Mouse (Mus musculus) fibroblast of lung, adult 2 months (primary cell): ENCODE data around the gene Terb1.

Source experiments
- DNase-seq: peaks from one replicate; pipeline ENCODE4 v3.0.0-alpha.2; 2011; ENCODE audit warnings: low read depth

Gene Terb1

DNA sequence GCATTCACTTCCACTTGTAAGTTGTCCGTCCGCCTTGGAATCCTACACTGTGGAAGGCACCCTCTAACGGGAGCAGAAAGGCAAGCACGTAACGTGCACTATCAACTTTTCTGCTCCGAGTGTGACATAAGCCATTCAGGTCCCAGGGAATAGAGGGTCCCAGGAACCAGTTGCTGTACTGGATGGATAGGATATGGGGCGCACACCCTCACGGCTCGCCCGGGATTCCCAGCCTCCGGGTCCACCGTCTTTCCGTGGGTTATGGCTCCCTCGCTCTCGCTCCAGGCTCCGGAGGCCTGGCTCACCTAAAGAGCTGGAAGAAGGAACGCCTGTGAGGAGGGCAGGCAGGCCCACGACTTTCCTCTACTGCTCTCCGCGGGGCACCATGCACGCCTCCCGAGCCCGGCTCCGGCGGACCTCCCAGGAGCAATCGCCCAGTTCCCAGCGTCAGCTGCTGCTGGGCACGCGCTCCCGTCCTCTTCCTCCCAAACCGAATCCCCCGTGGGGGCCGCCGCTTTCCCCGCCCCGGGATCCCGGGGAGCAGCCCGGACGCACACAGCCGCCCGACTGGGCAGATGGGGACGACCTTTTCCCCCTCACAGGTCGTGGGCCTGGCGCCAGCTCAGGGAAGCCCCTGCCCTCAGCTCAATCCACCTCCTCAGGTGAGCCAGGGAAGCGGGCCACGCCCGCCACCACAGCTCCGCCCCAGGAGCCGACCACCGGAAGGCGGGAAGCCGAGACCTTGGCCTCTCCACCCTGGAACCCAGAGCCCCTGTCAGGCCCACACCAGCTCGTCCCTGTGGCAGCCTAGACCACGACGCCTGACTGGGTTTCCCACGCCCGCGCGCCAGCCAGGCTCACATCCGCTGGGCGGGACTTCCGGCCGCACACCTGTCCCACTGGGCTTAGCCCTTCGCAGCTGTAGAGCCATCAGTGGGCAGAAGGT lies at the start of gene Terb1:
Terb1 (minus strand) TSS at position 850 of the 946 bp plus-strand sequence.
- no peak for DNase-seq

DNA sequence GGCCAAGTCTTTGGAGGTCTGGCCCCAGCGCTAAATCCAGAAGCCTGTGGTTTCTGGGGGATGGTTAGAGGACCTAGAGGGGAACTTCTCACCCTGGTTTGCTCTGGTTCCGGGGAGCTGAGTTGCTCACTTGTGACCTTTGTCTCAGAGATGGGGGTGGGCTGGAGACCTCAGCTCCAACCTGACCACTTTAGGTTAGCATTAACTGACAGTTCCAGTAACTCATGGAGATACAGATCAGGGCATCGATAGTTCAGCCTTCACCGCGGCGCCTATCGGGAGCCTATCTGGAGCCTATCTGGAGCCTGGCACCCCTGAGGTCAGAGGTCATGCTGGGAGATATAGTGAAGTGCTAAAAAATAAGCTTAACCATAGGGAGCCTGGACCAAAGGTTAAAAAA lies 47.5 kb upstream of the Terb1 start:
- no peak for DNase-seq

DNA sequence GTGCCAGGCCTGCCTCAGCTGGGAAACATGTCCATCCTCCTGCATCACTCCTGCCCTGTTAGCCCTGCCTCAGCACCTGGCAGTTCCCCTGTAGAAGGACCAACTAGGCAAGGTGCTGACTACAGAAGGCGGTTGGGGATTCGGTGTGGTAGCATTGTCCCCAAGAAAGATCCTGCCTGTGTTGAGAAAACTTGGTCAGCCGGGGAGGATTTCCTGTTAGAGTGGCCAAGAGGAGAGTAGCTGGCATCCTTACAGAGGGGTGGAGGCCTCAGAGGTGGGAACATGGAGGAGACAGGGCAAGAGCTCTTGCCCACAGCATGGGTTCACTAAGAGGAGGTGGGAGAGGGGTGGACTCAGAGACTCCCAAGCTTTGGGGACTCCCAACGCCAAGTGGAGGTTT lies 45.5 kb upstream of the Terb1 start:
- DNase-seq, result no peak

DNA sequence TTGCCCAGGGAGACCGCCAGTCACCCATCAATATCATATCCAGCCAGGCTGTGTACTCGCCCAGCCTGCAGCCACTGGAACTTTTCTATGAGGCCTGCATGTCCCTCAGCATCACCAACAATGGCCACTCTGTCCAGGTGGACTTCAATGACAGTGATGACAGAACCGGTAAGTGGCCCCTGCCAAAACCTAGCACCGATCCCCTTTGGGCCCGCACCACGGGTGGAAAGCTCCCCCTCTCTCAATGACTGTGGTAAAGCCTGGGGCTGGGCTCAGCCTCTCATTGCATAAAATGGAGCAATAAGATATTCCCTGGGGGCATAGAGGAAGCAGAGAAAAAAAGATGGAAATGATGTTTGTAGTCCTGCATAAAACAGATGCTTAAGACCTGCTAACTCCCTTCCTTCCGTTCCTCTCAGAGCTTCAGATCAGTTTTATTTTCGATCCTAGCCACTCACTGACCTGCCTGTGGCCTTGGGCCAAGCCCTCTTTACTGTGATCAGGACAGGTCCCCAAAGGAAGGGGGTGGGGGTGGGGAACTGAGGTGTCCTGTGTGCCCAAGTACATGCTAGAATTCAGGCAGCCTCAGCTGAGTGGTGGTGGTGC lies 33.8 kb upstream of the Terb1 start:
- no peak for DNase-seq

DNA sequence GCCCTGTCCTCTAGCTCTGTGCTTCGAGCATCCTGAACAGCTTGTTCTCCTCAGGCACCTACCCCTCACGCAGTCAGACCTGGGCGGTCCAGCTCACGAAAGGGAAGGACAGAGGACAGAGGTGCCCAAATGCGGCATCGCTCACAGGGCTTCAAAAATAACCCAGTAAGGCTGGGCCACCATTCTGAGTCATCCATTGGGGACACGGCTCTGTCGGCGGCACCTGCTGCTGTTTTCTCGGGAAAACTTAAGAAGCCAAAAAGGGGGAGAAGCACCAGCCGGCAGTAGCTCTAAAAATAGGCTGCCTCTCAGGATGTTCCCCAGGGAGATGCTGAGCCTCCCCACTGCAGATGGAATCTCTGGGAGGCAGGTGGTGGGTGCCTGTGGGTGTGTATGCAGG lies 32.5 kb upstream of the Terb1 start:
- no peak for DNase-seq

DNA sequence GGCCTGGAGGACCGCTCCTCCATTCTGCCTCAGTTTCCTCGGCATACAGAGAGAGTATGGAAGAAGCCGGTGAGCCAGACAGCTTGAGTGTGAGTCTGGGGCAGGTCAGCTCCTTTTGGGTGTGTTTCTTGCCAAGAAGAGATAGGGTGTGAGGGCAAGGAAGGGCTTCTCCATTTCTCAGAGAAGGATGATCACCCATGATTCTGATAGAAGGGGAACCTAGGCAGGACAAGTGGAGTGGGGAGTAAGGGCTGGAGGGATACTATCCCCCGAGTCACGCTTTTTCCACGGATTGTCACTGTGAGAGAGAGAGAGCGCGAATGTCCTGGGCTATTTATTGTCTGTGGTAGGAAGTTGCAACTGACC lies 31.8 kb upstream of the Terb1 start:
- DNase-seq, result no peak

DNA sequence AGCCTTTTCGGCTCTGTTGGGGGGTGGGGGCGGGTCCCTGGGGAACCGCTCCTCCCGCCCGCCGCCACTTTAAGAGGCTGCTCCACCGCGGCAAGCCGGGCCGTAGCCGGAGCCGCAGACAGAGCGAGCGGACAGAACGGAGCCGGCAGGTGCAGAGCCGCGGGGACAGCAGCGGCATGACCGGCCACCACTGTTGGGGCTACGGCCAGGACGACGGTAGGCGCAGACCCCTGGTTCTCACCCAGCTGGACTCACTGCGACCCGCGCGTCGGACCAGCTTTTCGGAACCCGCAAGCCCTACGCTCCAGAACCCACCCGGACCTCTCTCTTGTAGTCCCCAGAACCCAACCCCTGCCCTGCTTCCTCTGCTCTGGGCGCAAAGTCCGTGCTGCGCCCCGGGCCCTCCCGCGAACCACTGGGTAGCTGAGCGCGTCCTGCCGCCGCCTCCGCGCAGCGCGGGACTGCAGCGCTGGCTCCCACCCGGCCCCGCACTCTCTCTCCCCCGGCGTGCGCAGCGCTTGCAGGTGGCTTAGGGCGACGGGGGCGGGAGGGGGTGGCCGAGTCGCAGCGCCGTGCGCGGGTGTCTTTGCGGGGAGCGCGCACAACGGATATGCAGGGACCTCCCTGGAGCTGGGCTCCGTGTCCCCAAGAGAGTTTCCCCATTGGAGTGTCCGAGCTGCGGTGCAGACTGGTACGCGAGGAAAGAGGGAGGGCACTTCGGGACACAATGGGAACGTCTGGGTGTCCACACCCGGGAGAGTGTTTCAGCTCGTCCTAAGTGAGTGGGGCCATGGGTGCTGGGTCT lies 31.2 kb upstream of the Terb1 start:
- DNase-seq, result no peak

DNA sequence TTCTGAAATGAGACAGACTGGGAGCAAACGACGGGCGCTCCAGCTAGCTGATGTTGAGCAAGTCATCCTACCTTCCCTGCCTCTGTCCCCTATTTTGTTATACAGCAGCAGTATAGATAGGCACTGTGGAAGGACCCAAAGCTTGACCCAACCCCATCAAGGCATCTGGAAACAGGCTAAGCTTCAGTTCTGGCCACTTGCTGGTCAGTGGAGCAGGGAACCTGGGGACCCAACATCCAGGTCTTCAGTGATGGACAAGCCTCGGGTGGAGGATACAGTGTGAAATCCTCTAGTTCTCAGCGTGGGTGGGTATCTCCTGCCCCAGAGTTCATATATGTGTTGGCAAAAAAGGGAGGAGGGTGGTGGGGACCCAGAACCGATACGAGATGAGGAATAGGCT lies 30.5 kb upstream of the Terb1 start:
- DNase-seq, result no peak

DNA sequence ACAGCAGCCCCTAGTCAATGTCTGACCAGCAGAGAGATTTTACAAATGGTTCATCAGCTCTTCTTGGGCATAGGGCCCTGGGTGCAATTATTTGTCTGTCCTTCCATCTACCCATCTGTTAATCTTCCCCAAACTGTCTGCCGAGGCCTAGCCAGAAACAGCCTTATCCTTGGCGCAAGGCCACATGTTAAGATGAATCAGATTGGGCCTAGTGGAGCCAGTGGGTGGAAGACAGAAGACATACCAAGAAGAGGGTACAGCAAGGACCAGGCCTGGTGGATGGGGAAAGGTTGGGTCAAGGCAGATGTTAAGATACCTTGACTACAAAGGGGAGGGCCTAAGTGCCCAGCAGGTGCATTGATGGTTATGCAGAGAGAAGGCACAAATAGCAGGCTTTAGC lies 29.9 kb upstream of the Terb1 start:
- DNase-seq, result no peak

DNA sequence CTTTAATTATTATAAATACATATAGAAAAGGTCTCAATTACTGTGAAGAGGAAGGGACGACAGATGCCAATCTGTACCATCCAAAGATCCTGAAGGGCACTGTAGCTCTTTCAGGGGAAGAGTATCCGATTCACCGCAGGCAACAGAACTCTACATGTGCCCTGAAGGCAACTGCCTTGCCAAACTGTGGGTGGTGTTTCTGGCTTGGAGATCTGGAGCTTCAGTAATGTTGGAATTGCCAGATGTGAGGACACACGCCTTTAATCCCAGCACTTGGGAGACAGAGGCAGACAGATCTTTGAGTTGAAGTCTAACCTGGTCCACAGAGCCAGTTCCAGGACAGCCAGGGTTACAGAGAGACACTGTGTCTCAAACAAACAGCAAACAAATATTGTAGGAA lies 29.2 kb upstream of the Terb1 start:
- DNase-seq, result no peak

DNA sequence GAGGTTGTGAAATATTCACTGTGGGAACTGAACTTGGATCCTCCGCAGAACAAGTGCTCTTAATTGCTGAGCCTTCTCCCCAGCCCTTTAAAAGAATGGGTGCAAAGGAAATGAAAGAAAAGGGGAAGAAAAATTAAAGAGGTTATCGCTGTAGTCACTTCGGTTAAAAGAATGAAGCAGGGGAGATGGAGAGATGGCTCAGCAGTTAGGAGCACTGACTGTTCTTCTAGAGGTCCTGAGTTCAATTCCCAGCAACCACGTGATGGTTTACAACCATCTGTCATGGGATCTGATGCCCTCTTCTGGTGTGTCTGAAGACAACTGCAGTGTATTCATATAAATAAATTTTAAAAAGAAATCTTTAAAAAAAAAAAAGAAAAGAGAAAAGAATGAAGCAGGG lies 26.3 kb upstream of the Terb1 start:
- DNase-seq, result no peak

DNA sequence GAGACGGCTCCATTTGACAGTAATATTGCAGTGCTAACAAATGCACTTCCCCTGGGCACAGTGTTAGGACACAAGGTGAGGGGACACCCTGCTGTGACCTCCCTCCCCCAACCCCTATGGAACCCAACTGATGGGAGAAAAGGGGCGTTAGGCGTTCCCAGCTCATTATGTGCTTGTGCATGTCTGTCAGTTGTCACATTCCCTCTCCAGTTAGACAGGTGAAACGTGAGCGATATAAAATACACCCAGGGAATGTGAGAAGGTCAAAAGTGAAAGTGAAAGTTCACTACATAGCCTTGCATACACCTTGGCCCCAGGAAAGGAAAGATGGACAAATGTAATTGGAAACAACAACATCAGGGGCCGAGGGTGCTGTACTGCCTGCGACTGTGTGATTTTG lies 25.7 kb upstream of the Terb1 start:
- no peak for DNase-seq

DNA sequence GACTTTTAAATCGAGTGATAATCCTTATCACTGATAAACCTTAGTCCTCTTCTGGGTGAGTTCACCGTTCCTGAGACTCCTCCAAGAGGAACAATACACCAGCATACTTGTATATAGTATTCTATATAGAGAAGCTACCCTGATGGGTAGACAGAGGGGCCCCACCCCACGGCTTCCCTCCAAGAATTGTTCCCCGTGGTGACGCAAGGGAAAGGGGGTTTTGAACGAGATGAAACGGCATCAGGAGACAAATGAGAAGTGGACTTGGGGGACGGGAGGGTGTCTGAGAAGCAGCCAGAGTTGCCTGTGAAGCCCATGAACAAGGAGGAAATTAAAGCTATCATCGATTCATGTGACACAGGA lies 25.1 kb upstream of the Terb1 start:
- DNase-seq, result no peak

DNA sequence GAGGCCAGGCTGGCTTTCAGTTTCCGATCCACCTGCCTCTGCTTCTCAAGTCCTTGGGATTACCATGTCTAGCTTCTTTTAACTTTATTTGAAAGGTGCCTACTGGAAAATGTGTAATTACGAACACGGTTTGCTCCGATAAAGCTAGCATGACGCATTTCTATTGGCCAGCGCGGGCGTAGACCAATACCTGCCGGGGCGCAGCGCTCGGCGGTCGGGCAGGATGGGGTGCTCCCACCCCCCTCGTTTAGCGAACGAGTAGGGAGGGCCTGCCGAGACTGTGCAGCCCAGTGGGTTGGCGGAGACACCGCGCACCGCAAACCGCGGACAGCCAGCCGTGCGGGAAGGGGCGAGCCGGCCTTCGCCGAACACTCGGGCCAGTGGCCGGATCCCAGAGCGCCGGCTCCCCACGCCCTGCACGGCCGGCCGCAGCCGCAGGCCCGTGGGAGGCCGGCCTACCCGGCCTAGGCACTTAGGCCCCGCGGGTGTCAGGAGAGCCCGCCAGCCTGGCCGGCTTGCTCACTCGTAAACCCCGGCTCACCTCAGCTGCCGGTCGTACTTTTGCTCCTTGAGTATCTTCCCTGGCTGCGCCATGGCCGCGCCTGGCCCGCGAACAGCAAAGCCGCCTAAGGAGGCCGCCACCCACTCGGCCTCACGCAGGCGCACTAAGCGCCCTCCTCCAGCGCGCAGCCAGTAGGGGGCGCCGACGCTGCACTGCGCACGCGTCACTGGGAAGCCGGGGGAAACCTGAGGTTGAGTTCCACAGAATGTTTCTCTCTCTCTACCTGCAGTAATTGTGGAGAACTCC lies 24.5 kb upstream of the Terb1 start, which contains the start of the genes Nae1 and Car7:
Nae1 (minus strand) TSS at position 667 of the 808 bp plus-strand sequence.
Car7 (plus strand) TSS at position 719 of the 808 bp plus-strand sequence.
- peak; percentile 73 for DNase-seq

DNA sequence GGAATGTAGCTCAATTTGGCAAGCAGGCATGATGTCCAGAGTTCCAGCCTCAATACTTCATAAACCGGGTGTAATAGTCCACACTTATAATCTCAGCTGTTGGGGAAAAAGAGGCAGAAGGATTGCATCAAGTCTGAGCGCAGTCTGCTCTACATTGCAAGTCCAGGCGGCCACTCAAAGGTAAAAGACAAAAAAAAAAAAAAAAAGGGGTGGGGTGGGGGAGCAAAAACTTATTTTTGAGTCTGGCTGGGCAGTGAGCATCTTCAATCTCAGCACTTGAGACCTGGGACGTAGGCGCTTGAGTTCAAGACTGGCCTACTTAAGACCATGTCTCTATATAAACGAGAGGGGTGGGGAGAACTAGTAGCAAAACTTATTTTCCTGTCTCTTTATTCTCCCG lies 23.8 kb upstream of the Terb1 start:
- DNase-seq, result no peak

DNA sequence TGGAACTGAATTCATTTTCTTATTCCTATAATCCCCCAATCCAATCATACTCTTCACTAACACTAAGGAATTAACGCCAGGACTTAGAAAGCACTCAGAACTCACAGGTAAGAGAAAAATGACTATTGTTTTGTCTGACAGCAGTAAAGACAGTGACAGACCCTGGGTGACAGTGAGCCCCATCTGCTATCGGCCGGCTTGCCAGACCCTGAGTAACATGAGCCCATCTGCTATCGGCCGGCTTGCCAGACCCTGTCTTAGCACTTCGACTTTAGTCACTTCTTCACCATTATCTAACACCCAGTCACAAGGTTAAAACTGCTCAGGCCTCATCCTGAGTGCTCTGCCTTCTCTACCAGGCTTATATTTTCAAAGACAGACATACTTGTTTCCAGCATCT lies 20.0 kb upstream of the Terb1 start:
- DNase-seq, result no peak

DNA sequence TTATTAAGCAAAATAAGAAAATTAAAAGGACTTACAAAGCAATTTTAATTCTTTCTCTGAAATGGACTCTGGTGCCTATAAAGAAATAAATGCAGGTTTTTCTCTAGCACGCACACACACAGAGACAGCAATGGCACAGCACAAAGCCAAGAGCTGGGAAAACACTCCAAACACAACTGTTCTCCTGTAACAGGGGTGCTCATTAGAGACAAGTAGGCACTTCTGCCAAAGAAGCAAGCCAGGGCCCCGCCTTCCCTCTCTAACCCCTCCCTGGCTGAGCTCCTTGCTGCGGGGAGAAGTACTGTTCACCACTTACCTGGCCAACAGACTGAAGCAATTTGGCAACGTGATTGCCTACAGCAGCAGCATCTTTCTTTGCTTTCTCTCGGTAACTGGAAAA lies 8.2 kb upstream of the Terb1 start:
- no peak for DNase-seq

DNA sequence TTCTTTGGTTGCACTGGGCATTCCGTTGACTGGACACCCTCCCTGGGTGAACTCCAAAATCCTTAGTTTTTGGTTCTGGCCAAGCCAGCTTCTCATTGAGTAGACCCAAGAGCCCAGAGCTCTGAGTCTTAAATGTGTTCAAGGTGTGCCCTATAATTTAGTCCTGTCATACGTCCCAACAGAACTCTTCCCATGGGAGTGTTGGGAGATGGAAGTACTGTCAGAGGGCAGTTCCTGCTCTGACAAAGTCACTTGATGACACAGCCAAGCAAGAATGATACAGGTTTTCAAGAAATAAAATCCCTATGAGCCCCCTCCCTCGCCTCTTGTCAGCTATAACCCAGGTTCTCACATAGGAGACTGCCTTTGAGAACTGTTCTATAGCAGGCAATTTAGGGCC lies 424 bp upstream of the Terb1 start:
- no peak for DNase-seq

DNA sequence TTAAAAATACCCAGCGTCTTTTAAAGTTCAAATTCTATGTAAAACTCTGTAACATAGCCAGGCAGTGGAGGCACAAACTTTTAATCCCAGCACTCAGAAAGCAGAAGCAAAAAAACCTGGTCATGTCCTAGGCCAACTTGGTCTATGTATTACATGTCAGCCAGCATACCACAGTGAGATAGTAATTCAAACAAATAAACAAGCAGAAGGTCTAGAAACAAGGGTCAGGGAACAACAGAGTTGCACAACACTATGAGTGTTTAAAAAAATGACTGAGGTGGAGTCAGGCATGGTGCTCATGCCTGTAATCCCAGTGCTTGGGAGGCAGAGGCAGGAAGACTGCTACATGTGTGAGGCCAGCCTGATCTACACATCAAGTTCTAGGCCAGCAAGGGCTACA lies 30.6 kb downstream of the Terb1 start:
- no peak for DNase-seq

DNA sequence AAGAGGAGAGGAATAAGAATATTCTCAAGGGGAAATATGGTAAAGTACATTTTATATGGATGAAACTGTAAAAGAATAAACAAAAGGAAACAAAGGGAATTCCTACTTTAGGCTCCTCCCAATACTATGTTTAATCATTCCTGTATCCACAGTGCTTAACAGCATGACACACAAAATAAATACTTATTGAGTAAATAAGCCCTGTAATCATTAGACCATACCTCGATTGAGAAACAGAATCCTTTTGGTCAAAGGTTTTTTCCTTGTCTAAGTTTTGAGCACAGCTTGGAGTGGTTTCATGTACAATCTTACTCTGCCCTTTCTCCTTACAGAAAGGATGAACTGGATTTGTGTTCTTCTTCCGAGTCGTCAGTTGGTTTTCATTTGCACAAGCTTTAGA lies 37.2 kb downstream of the Terb1 start:
- DNase-seq, result no peak

DNA sequence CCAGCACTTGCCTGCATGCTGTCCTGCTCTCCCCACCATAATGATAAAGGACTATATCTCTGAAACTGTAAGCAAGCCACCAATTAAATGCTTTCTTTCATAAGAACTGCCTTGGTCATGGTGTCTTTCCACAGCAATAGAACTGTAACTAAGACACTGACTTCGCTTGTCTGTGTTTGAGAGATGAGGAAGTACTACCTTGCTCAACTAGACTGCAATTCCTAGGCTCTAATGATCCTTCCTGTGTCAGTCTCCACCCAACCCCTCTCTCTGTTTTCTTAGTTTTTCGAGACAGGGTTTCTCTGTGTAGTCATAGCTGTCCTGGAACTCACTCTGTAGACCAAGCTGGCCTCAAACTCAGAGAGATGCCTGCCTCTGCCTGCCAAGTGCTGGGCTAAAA lies 42.2 kb downstream of the Terb1 start:
- DNase-seq, result no peak

DNA sequence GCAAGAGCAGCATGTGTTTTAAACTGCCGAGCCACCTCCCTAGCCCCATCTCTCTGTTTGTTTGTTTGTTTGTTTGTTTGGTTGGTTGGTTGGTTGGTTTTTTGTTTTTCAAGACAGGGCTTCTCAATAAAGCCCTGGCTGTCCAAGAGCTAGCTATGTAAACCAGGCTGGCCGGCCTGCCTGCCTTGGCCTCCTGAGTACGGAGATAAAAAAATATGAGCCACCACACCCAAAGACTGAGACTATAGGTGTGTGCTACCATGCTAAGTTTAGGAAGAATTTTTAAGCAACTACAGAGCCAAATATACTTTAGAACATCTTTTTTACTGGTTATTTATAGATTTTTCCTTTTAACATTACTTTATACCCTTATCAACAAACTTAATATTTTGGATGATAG lies 57.5 kb downstream of the Terb1 start:
- DNase-seq, result no peak
